ENCODE assay signal across 24 mouse cellular contexts in the genomic region with DNA sequence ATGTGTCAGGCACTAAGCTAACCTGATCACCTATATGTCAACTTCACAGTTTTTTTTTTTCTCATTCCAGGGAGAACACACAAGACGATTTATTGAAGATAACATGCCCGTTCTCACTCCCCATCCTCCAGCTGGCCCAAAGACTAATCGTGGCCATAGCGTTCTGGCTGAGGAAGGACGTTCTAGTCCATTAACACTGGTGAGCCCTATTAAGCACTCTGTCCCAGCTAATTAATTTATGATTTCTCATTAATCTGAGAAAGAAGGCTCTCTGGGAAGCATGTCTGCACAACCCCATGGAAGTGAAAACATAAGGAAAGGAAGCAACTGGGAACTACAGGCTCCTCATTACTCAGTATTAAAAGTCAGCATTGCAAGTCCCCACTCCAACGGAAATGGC. TPM values are rescaled to one million over a fixed set of nuclear protein-coding genes. Genes with fewer than 3 reads are reported as not detected.
DNase-seq lines count a peak whose midpoint lies in the region; ATAC-seq and TF ChIP-seq lines count a peak whose summit lies in the region.
"Had no signal": no experiment of that assay in that cellular context is flagged by ENCODE, and none has a peak within 500 bp of the region (broad histone marks: within the 10 kb centered on the region; RNA-seq: fewer than 3 reads in every experiment).

No protein-coding gene starts in this region.

- H3K9me3 ChIP-seq in heart, embryonic 10.5 days: no peaks in the 10 kb centered on the region
- H3K9me3 ChIP-seq in kidney, embryonic 15.5 days (replicated peaks): no peaks in the 10 kb centered on the region
- H3K9me3 ChIP-seq in kidney, postnatal 0 days (replicated peaks; ENCODE audit: low read length): no peaks in the 10 kb centered on the region
- H3K9me3 ChIP-seq: embryonic facial prominence, embryonic 10.5 days; embryonic facial prominence, embryonic 12.5 days; forebrain, embryonic 13.5 days; forebrain, embryonic 15.5 days had no signal

- no peak overlapping the region for H3K4me3 ChIP-seq in heart, embryonic 10.5 days
- H3K4me3 ChIP-seq in kidney, embryonic 15.5 days (replicated peaks): no peak overlapping the region
- H3K4me3 ChIP-seq in kidney, postnatal 0 days (replicated peaks; ENCODE audit: low read depth, low read length): no peak overlapping the region
- no peak overlapping the region for H3K4me3 ChIP-seq in kidney, adult 2 months (ENCODE audit: insufficient read depth, low read depth, low read length)
- H3K4me3 ChIP-seq: embryonic facial prominence, embryonic 10.5 days; embryonic facial prominence, embryonic 12.5 days; forebrain, embryonic 13.5 days; forebrain, embryonic 15.5 days had no signal

- peak; percentile 44 for DNase-seq in heart, adult 11 months
- DNase-seq in heart, embryonic 10.5 days (ENCODE audit: low spot score): no peak
- no peak for DNase-seq in kidney, adult 18-20 months
- DNase-seq in kidney, postnatal 0 days (ENCODE audit: low spot score): peak; percentile 61
- no peak for DNase-seq in kidney, adult 2 months
- DNase-seq: adrenal gland, adult 8-10 months; adrenal gland, postnatal 14 days; adrenal gland, postnatal 36 days; B cell, adult 2 months; cerebellum, adult 11-12 months; cerebellum, adult 2 months; cerebellum, adult 9-10 months; cerebellum, postnatal 10 days; cerebellum, postnatal 25 days had no signal

- H3K4me1 ChIP-seq in heart, embryonic 10.5 days: peaks cover 15% of the 10 kb centered on the region
- peaks cover 16% of the 10 kb centered on the region for H3K4me1 ChIP-seq in kidney, embryonic 15.5 days
- no peaks in the 10 kb centered on the region for H3K4me1 ChIP-seq in kidney, postnatal 0 days (replicated peaks; ENCODE audit: insufficient read depth, low read length)
- no peaks in the 10 kb centered on the region for H3K4me1 ChIP-seq in kidney, adult 2 months (ENCODE audit: control insufficient read depth, insufficient read depth, low read length)

- no peak overlapping the region for H3K9ac ChIP-seq in kidney, embryonic 15.5 days
- H3K9ac ChIP-seq in kidney, postnatal 0 days (ENCODE audit: low read depth, low read length): no peak overlapping the region
- H3K9ac ChIP-seq: embryonic facial prominence, embryonic 12.5 days; forebrain, embryonic 13.5 days; forebrain, embryonic 15.5 days had no signal

- peaks cover 8% of the 10 kb centered on the region; the same call in 1 of the 2 replicates for H3K27me3 ChIP-seq in heart, embryonic 10.5 days (ENCODE audit: insufficient read depth, poor library complexity, severe bottlenecking)
- H3K27me3 ChIP-seq in kidney, embryonic 15.5 days: peaks cover 27% of the 10 kb centered on the region; the same call in 1 of the 2 replicates
- H3K27me3 ChIP-seq in kidney, postnatal 0 days (ENCODE audit: insufficient read depth, low read length): no peaks in the 10 kb centered on the region
- H3K27me3 ChIP-seq in kidney, adult 2 months (replicated peaks; ENCODE audit: control insufficient read depth, insufficient read depth, low read length): no peaks in the 10 kb centered on the region; the same call in 1 of the 2 replicates
- H3K27me3 ChIP-seq: CH12.LX; embryonic facial prominence, embryonic 12.5 days; forebrain, embryonic 13.5 days; forebrain, embryonic 15.5 days had no signal

- no peak overlapping the region for H3K4me2 ChIP-seq in kidney, embryonic 15.5 days
- no peak overlapping the region for H3K4me2 ChIP-seq in kidney, postnatal 0 days (ENCODE audit: low read length)
- H3K4me2 ChIP-seq: embryonic facial prominence, embryonic 12.5 days; forebrain, embryonic 13.5 days; forebrain, embryonic 15.5 days had no signal

- no peak overlapping the region for H3K27ac ChIP-seq in heart, embryonic 10.5 days
- no peak overlapping the region for H3K27ac ChIP-seq in kidney, embryonic 15.5 days
- no peak overlapping the region for H3K27ac ChIP-seq in kidney, postnatal 0 days
- H3K27ac ChIP-seq in kidney, adult 2 months (ENCODE audit: insufficient read depth, low read depth, low read length): no peak overlapping the region
- H3K27ac ChIP-seq: embryonic facial prominence, embryonic 10.5 days; embryonic facial prominence, embryonic 12.5 days; forebrain, embryonic 13.5 days; forebrain, embryonic 15.5 days had no signal

- TF ChIP-seq CTCF in kidney, postnatal 0 days (IDR thresholded peaks at IDR 0.05; ENCODE audit: low read depth): no peak
- TF ChIP-seq CTCF in kidney, adult 2 months (conservative IDR thresholded peaks at IDR 0.05; ENCODE audit: insufficient read depth, insufficient read length, low read depth, low read length): no peak

- WGBS in heart, embryonic 10.5 days: 71% methylated on average over 6 of the region's 6 CpGs
- WGBS in kidney, embryonic 15.5 days: 21% methylated on average over 6 of the region's 6 CpGs
- WGBS in kidney, postnatal 0 days: 23% methylated on average over 6 of the region's 6 CpGs
- 20% methylated on average over 6 of the region's 6 CpGs for WGBS in kidney, adult 2 months

- H3K36me3 ChIP-seq in heart, embryonic 10.5 days: no peaks in the 10 kb centered on the region
- no peaks in the 10 kb centered on the region for H3K36me3 ChIP-seq in kidney, embryonic 15.5 days
- H3K36me3 ChIP-seq in kidney, postnatal 0 days (ENCODE audit: insufficient read depth, low read length): no peaks in the 10 kb centered on the region
- no peaks in the 10 kb centered on the region for H3K36me3 ChIP-seq in kidney, adult 2 months (ENCODE audit: control insufficient read depth, insufficient read depth, low read length)
- H3K36me3 ChIP-seq: embryonic facial prominence, embryonic 10.5 days; embryonic facial prominence, embryonic 12.5 days; forebrain, embryonic 15.5 days; G1E had no signal

- peak; percentile 81 for ATAC-seq in kidney, embryonic 15.5 days (replicated peaks; ENCODE audit: low FRiP score)
- peak; percentile 40; the same call in 1 of the 2 replicates for ATAC-seq in kidney, postnatal 0 days (replicated peaks; ENCODE audit: low FRiP score, low read depth)
- ATAC-seq: activated CD4-positive, CD25-positive, alpha-beta regulatory T cell, adult 4 months; CD4-positive, CD25-positive, alpha-beta regulatory T cell, adult 4 months; forebrain, embryonic 13.5 days; forebrain, embryonic 15.5 days; Patski had no signal

- no peak for TF ChIP-seq POLR2A in kidney, adult 2 months (IDR thresholded peaks at IDR 0.05; ENCODE audit: low read depth, low read length)

RNA-seq across cellular contexts. Expression of gene Erich3, which starts 41.1 kb away (rescaled TPM):
- 0.10 and 0.13 TPM in 2 replicates for polyA plus RNA-seq in heart, embryonic 10.5 days (2016; fragmentation: Nextera tagmentation; extraction: Ambion mirVana)
- 0.10 TPM in 1 of 2 replicates, not detected in the other for polyA plus RNA-seq in kidney, embryonic 15.5 days (2015; fragmentation: Nextera tagmentation; extraction: Ambion mirVana)
- polyA plus RNA-seq in kidney, postnatal 0 days (2015; fragmentation: Nextera tagmentation; extraction: Ambion mirVana): not detected in 2 replicates
- polyA plus RNA-seq in kidney, adult 2 months (2012; rRNA removed): 0.19 TPM in 2 replicates
- polyA plus RNA-seq: activated CD4-positive, CD25-positive, alpha-beta regulatory T cell, adult 4 months; CD4-positive, CD25-positive, alpha-beta regulatory T cell, adult 4 months; G1E had no signal

Comparison
In these comparisons a context has a peak if more than half of its experiments do, and no peak if none do; other contexts are left out.
1. DNase-seq: peak in heart, adult 11 months (single experiment) and kidney, postnatal 0 days (single experiment); none in heart, embryonic 10.5 days (single experiment), kidney, adult 18-20 months (single experiment) and kidney, adult 2 months (single experiment).